Mouse (Mus musculus) thymus, adult 18-20 months (tissue): ENCODE measurements around the gene Tex52.

Experiments
- DNase-seq, 2 experiments: peaks; one replicate each; pipeline ENCODE4 v3.0.0; 2022; ENCODE audit warnings: mixed read lengths in 2 of 2

The Tex52 gene

GRCm38 (mm10) chr6:128381254-128381653, 6.0 kb downstream of the Tex52 start:
- no peak for DNase-seq

GRCm38 (mm10) chr6:128383752-128384151, 8.5 kb downstream of the Tex52 start:
- DNase-seq, result no peak

GRCm38 (mm10) chr6:128385026-128385425, 9.8 kb downstream of the Tex52 start:
- no peak for DNase-seq

- no peak for DNase-seq
Measured at GRCm38 (mm10) chr6:128389185-128389584, 13.9 kb downstream of the Tex52 start.

GRCm38 (mm10) chr6:128390683-128391082, 15.4 kb downstream of the Tex52 start:
- DNase-seq, result no peak

GRCm38 (mm10) chr6:128397574-128398261, 22.5 kb downstream of the Tex52 start:
- no peak for DNase-seq

- DNase-seq, result no peak
Measured at GRCm38 (mm10) chr6:128398996-128399395, 23.7 kb downstream of the Tex52 start, which contains the start of gene Nrip2. TSS of gene Nrip2 (plus strand) at chr6:128399296.

- no peak for DNase-seq
Measured at GRCm38 (mm10) chr6:128399421-128400185, 24.3 kb downstream of the Tex52 start.

GRCm38 (mm10) chr6:128404708-128405107, 29.5 kb downstream of the Tex52 start:
- DNase-seq, result no peak

GRCm38 (mm10) chr6:128408544-128409125, 33.4 kb downstream of the Tex52 start:
- no peak for DNase-seq

- DNase-seq, result no peak
Measured at GRCm38 (mm10) chr6:128410305-128410704, 35.0 kb downstream of the Tex52 start.

- DNase-seq, result peak in 1 of 2 experiments; percentile 36
Measured at GRCm38 (mm10) chr6:128411115-128411514, 35.9 kb downstream of the Tex52 start.

GRCm38 (mm10) chr6:128416169-128416568, 40.9 kb downstream of the Tex52 start:
- no peak for DNase-seq

- DNase-seq, result no peak
Measured at GRCm38 (mm10) chr6:128418076-128418475, 42.8 kb downstream of the Tex52 start.

- DNase-seq, result no peak
Measured at GRCm38 (mm10) chr6:128421036-128421435, 45.8 kb downstream of the Tex52 start.

GRCm38 (mm10) chr6:128421480-128421879, 46.2 kb downstream of the Tex52 start:
- DNase-seq, result no peak

GRCm38 (mm10) chr6:128423496-128424268, 48.4 kb downstream of the Tex52 start:
- no peak for DNase-seq

- peak; percentile 91 to 93 for DNase-seq
Measured at GRCm38 (mm10) chr6:128424269-128425019, 49.2 kb downstream of the Tex52 start, which contains the start of gene Itfg2. TSS of gene Itfg2 (minus strand) at chr6:128424931.

GRCm38 (mm10) chr6:128425046-128425445, 49.8 kb downstream of the Tex52 start:
- no peak for DNase-seq

GRCm38 (mm10) chr6:128427571-128427970, 52.3 kb downstream of the Tex52 start:
- DNase-seq, result no peak

- DNase-seq, result no peak
Measured at GRCm38 (mm10) chr6:128429300-128429699, 54.0 kb downstream of the Tex52 start.

GRCm38 (mm10) chr6:128429826-128430225, 54.6 kb downstream of the Tex52 start:
- DNase-seq, result no peak
